Mouse (Mus musculus) liver, postnatal 0 days (tissue): ENCODE measurements around the gene Ddx47.

Experiments used
- CTCF ChIP-seq: sonication (generic); IDR thresholded peaks from 2 replicates; pipeline ENCODE4 v1.5.1; 2016; ENCODE audit warnings: antibody characterized with exemption, low read depth
- EP300 ChIP-seq: IDR thresholded peaks from 2 replicates; pipeline ENCODE4 v1.6.1; 2016; ENCODE audit warnings: antibody characterized with exemption, low read depth, mild to moderate bottlenecking

DNA sequence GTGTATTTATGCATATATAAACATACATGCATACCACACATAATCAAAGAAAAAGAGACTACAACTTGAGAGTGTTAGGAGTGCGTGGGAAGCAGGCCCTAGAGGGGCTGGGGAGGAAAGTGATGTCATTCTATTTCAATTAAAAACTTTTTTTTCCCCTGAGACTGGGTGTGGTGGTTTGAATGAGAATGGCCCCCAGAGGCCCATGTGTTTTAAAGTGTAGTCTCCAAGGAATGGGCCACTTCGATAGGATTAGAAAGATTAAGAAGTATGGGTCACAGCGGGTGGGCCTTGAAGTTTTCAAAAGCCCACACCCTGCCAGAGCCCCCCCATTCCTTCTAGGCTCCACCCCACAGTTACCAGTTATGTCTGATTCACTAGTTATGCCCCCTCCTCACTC is 27.3 kb downstream of the Ddx47 start:
- no peak for TF ChIP-seq CTCF
- no peak for TF ChIP-seq EP300
